Comparison of ENCODE assay signal across 15 mouse cellular contexts in genomic region chrX:57216271-57216670, GRCm38 (mm10). TPM values are rescaled to one million over a fixed set of nuclear protein-coding genes. Genes with fewer than 3 reads are reported as not detected.
"Had no signal": no experiment of that assay in that cellular context is flagged by ENCODE, and none has a peak within 500 bp of the region (broad histone marks: within the 10 kb centered on the region; RNA-seq: fewer than 3 reads in every experiment).

No protein-coding gene starts in this region.

- H3K27me3 ChIP-seq: limb, embryonic 13.5 days; neural tube, embryonic 12.5 days had no signal

- H3K27ac ChIP-seq: kidney, postnatal 0 days; limb, embryonic 13.5 days; midbrain, embryonic 10.5 days; neural tube, embryonic 12.5 days; stomach, postnatal 0 days had no signal

- H3K36me3 ChIP-seq: limb, embryonic 13.5 days; midbrain, embryonic 10.5 days; neural tube, embryonic 12.5 days had no signal

- H3K9ac ChIP-seq: limb, embryonic 13.5 days; lung, embryonic 14.5 days; neural tube, embryonic 12.5 days had no signal

- H3K9me3 ChIP-seq: limb, embryonic 13.5 days; midbrain, embryonic 10.5 days; neural tube, embryonic 12.5 days had no signal

- H3K4me1 ChIP-seq: limb, embryonic 13.5 days; midbrain, embryonic 10.5 days; neural tube, embryonic 12.5 days had no signal

- H3K4me3 ChIP-seq: limb, embryonic 13.5 days; midbrain, embryonic 10.5 days; neural tube, embryonic 12.5 days had no signal

- H3K4me2 ChIP-seq: limb, embryonic 13.5 days; liver, embryonic 11.5 days; lung, embryonic 14.5 days; neural tube, embryonic 12.5 days had no signal

- DNase-seq: kidney, adult 11 months; kidney, postnatal 4 days; left cerebral cortex, postnatal 4 days; lung, embryonic 14.5 days; lung, postnatal 10 days; lung, postnatal 4 days; midbrain, embryonic 14.5 days had no signal

RNA-seq across cellular contexts. Expression of gene Cd40lg, which starts 4.3 kb away (rescaled TPM):
- polyA plus RNA-seq: intestine, embryonic 14.5 days; kidney, postnatal 0 days; limb, embryonic 13.5 days; liver, embryonic 11.5 days; liver, embryonic 16.5 days; lung, embryonic 14.5 days; midbrain, embryonic 10.5 days; midbrain, embryonic 14.5 days; neural tube, embryonic 12.5 days; stomach, postnatal 0 days had no signal
